ENCODE assay signal across 7 mouse cellular contexts in genomic region chr3:127780021-127780644, GRCm38 (mm10). TPM values are rescaled to one million over a fixed set of nuclear protein-coding genes. Genes with fewer than 3 reads are reported as not detected.
DNase-seq lines count a peak whose midpoint lies in the region; ATAC-seq and TF ChIP-seq lines count a peak whose summit lies in the region.

TSS of gene Alpk1 (minus strand) at chr3:127780527.

- H3K36me3 ChIP-seq in intestine, embryonic 15.5 days = no peaks in the 10 kb centered on the region
- H3K36me3 ChIP-seq in limb, embryonic 11.5 days (ENCODE audit: control insufficient read depth, insufficient read depth, low read length) = no peaks in the 10 kb centered on the region
- no peaks in the 10 kb centered on the region for H3K36me3 ChIP-seq in midbrain, embryonic 12.5 days

- peak; percentile 72 for DNase-seq in T-cell, adult 2 months (ENCODE audit: low spot score)
- peak; percentile 53 for DNase-seq in gastrocnemius, postnatal 25 days
- DNase-seq in limb, embryonic 11.5 days (ENCODE audit: low spot score) = peak; percentile 80
- peak; percentile 58 to 73 for DNase-seq in spleen, postnatal 14 days (ENCODE audit: low spot score in 2 of 2)

- H3K9me3 ChIP-seq in intestine, embryonic 15.5 days = no peaks in the 10 kb centered on the region
- H3K9me3 ChIP-seq in limb, embryonic 11.5 days (ENCODE audit: control insufficient read depth, low read length) = no peaks in the 10 kb centered on the region
- H3K9me3 ChIP-seq in midbrain, embryonic 12.5 days = no peaks in the 10 kb centered on the region

- peak within 1 kb of the TSS; percentile 26; the same call in 1 of the 2 replicates for H3K9ac ChIP-seq in intestine, embryonic 15.5 days
- no peak within 1 kb of the TSS for H3K9ac ChIP-seq in limb, embryonic 11.5 days (ENCODE audit: low read length)
- H3K9ac ChIP-seq in midbrain, embryonic 12.5 days (replicated peaks) = 0 out of 2 replicates have a peak within 1 kb of the TSS, but pooled peaks have one; percentile 15

- TF ChIP-seq CTCF in cortical plate, adult 2 months (IDR thresholded peaks at IDR 0.05; ENCODE audit: extremely low read depth, insufficient read depth, low read length) = peak; percentile 20; the same call in 1 of the 2 replicates

- H3K4me2 ChIP-seq in intestine, embryonic 15.5 days (replicated peaks) = peak within 1 kb of the TSS; percentile 66
- H3K4me2 ChIP-seq in limb, embryonic 11.5 days (ENCODE audit: low read depth, severe bottlenecking) = peak within 1 kb of the TSS; percentile 62
- H3K4me2 ChIP-seq in midbrain, embryonic 12.5 days (replicated peaks) = peak within 1 kb of the TSS; percentile 56

- WGBS in intestine, embryonic 15.5 days = 1% methylated on average over 24 of the region's 24 CpGs
- 2% methylated on average over 24 of the region's 24 CpGs for WGBS in limb, embryonic 11.5 days
- 2% methylated on average over 24 of the region's 24 CpGs for WGBS in midbrain, embryonic 12.5 days

- ATAC-seq in intestine, embryonic 15.5 days = peak; percentile 94
- ATAC-seq in limb, embryonic 11.5 days (ENCODE audit: insufficient number of reproducible peaks, low FRiP score, low TSS enrichment, low read depth) = peak; percentile 80
- no peak for ATAC-seq in midbrain, embryonic 12.5 days (ENCODE audit: low FRiP score, low read depth)

- no peaks in the 10 kb centered on the region for H3K4me1 ChIP-seq in cortical plate, adult 2 months (ENCODE audit: control insufficient read depth, insufficient read depth, low read length)
- no peaks in the 10 kb centered on the region for H3K4me1 ChIP-seq in intestine, embryonic 15.5 days (replicated peaks)
- H3K4me1 ChIP-seq in limb, embryonic 11.5 days (ENCODE audit: control insufficient read depth, insufficient read depth, low read length) = no peaks in the 10 kb centered on the region
- no peaks in the 10 kb centered on the region for H3K4me1 ChIP-seq in midbrain, embryonic 12.5 days

- peak within 1 kb of the TSS; percentile 64 for H3K4me3 ChIP-seq in cortical plate, adult 2 months (ENCODE audit: insufficient read depth, low read length)
- H3K4me3 ChIP-seq in intestine, embryonic 15.5 days (replicated peaks) = peak within 1 kb of the TSS; percentile 34
- peak within 1 kb of the TSS; percentile 30 for H3K4me3 ChIP-seq in limb, embryonic 11.5 days (ENCODE audit: low read depth, low read length)
- peak within 1 kb of the TSS; percentile 34 for H3K4me3 ChIP-seq in midbrain, embryonic 12.5 days

- H3K27me3 ChIP-seq in intestine, embryonic 15.5 days (replicated peaks) = no peaks in the 10 kb centered on the region
- no peaks in the 10 kb centered on the region for H3K27me3 ChIP-seq in limb, embryonic 11.5 days (ENCODE audit: control insufficient read depth, insufficient read depth, low read length)
- peaks cover 23% of the 10 kb centered on the region for H3K27me3 ChIP-seq in midbrain, embryonic 12.5 days

- no peak within 1 kb of the TSS for H3K27ac ChIP-seq in cortical plate, adult 2 months (ENCODE audit: insufficient read depth, low read length)
- H3K27ac ChIP-seq in intestine, embryonic 15.5 days = peak within 1 kb of the TSS; percentile 77
- H3K27ac ChIP-seq in limb, embryonic 11.5 days (replicated peaks; ENCODE audit: low read depth, low read length) = no peak within 1 kb of the TSS
- no peak within 1 kb of the TSS for H3K27ac ChIP-seq in midbrain, embryonic 12.5 days (replicated peaks)

- no peak for TF ChIP-seq POLR2A in cortical plate, adult 2 months (IDR thresholded peaks at IDR 0.05; ENCODE audit: extremely low read depth, insufficient read depth, low read length)

RNA-seq across cellular contexts. Expression of gene Alpk1, which starts in this region (rescaled TPM):
- 4.3 and 4.5 TPM in 2 replicates for polyA plus RNA-seq in cortical plate, adult 2 months (2012; rRNA removed)
- 1 to 10 TPM; 1.0 to 1.4 TPM for total RNA-seq in gastrocnemius, postnatal 25 days (2021)
- 2.1 and 2.5 TPM in 2 replicates for polyA plus RNA-seq in intestine, embryonic 15.5 days (2015; fragmentation: Nextera tagmentation; extraction: Ambion mirVana)
- polyA plus RNA-seq in limb, embryonic 11.5 days (2014; fragmentation: Nextera tagmentation; extraction: Ambion mirVana) = 0.37 and 0.74 TPM in 2 replicates
- polyA plus RNA-seq in midbrain, embryonic 12.5 days (2016; fragmentation: Nextera tagmentation; extraction: Ambion mirVana) = 1.0 and 1.4 TPM in 2 replicates

Comparison
In these comparisons a context has a peak if more than half of its experiments do, and no peak if none do; other contexts are left out.
1. Peak in DNase-seq, ATAC-seq, H3K4me3 ChIP-seq and H3K4me2 ChIP-seq in limb, embryonic 11.5 days; RNA of the gene not detected or under 1 TPM.